Mouse (Mus musculus) midbrain, embryonic 12.5 days (tissue): Measurements from ENCODE around the gene Tmem104. TPM values are rescaled to one million over a fixed set of nuclear protein-coding genes. Genes with fewer than 3 reads are reported as not detected.

ENCODE experiments used
- ATAC-seq: fragments of 200-750 bp; cut with Nextera tagmentation; 2 replicates; pipeline ENCODE4 v1.8.0; 2017; ENCODE audit warnings: low read depth, moderate TSS enrichment, moderate library complexity; ENCODE audit not compliant: low FRiP score
- H3K27ac ChIP-seq: fragments of 300-500 bp; sonication (generic); replicated peaks from 2 replicates; pipeline ENCODE4 v1.5.1; 2016; ENCODE audit warnings: mild to moderate bottlenecking
- H3K27me3 ChIP-seq: fragments of 300-500 bp; sonication (generic); 2 replicates; pipeline ENCODE4 v1.6.1; 2016; ENCODE audit warnings: mild to moderate bottlenecking
- H3K36me3 ChIP-seq: fragments of 300-500 bp; sonication (generic); 2 replicates; pipeline ENCODE4 v1.6.1; 2016
- H3K4me1 ChIP-seq: fragments of 300-500 bp; sonication (generic); 2 replicates; pipeline ENCODE4 v1.6.1; 2016
- H3K4me2 ChIP-seq: fragments of 300-500 bp; sonication (generic); replicated peaks from 2 replicates; pipeline ENCODE4 v1.6.1; 2016; ENCODE audit warnings: mild to moderate bottlenecking, moderate library complexity
- H3K4me3 ChIP-seq: fragments of 300-500 bp; sonication (generic); 2 replicates; pipeline ENCODE4 v1.5.1; 2016; ENCODE audit warnings: mild to moderate bottlenecking
- H3K9ac ChIP-seq: fragments of 300-500 bp; sonication (generic); replicated peaks from 2 replicates; pipeline ENCODE4 v1.6.1; 2016; ENCODE audit warnings: mild to moderate bottlenecking, moderate library complexity
- H3K9me3 ChIP-seq: fragments of 300-500 bp; sonication (generic); 2 replicates; pipeline ENCODE4 v1.6.1; 2016; ENCODE audit warnings: mild to moderate bottlenecking
- WGBS: fragments of 180-500 bp; shearing (Covaris S2); methylation state at CpG from one replicate; pipeline ENCODE4 v1.1.7; 2016; 5-methylcytosine and 5-hydroxymethylcytosine counted together
- polyA plus RNA-seq: library from polyadenylated mRNA; unstranded; fragments of >200 nt; fragmentation: Nextera tagmentation; extraction: Ambion mirVana; gene quantifications from 2 replicates; pipeline ENCODE4 v1.2.1, GENCODE M21; 2016

Tmem104 gene
- polyA plus RNA-seq, 1 experiment from 2014 or later: 9.2 TPM

GRCm38 (mm10) chr11:115160016-115160797 lies 27.1 kb upstream of the Tmem104 start:
- no peak for ATAC-seq
- Histone ChIP-seq H3K4me2 (no peak overlapping the region), H3K4me1 (peaks cover 36% of the 10 kb centered on the region), H3K36me3 (no peaks in the 10 kb centered on the region), H3K9me3 (0 out of 2 replicates have a peak, but pooled peaks cover 2% of the 10 kb centered on the region), H3K27me3 (peaks cover 87% of the 10 kb centered on the region), H3K4me3 (no peak overlapping the region), H3K27ac (no peak overlapping the region), H3K9ac (no peak overlapping the region)
- WGBS: 50% methylated on average over 11 of the region's 11 CpGs

DNA sequence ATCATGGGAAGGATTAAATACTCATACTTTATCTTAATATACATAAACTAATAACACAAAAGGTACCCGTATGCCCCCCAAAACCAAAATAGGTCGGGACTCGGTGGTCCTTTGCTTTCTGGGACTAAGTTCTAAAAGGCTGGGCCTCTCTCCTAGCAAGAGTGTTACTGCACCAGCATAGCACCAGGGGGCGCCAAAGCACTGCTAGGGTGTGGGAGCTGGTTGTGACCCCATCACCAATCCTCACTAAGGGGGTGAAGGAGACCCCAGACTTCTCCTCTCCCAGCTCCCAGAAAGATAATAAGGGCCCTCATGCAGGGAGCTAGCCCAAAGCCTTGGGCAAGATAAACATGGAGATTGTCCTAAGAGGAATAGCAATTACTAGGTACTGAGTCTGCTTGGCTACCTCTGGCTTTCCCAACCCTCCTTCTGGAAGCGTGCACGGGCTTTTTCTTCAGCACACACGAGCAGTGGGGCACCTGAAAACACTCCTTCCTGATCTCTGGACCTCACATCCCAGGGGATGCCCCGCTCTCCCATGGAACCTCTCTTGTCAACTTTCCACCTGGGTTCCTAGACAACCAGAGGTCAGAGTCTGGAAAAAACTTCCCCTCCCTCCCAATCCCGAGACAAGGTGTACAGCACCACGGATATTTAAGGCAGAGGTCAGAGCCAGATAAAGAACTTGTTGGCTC lies 26.3 kb upstream of the Tmem104 start:
- no peak overlapping the region for H3K4me3 ChIP-seq
- no peak for ATAC-seq
- 31% methylated on average over 10 of the region's 10 CpGs for WGBS
- peaks cover 88% of the 10 kb centered on the region for H3K27me3 ChIP-seq
- H3K36me3 ChIP-seq: no peaks in the 10 kb centered on the region
- no peak overlapping the region for H3K4me2 ChIP-seq
- no peak overlapping the region for H3K27ac ChIP-seq
- H3K4me1 ChIP-seq: peaks cover 41% of the 10 kb centered on the region
- 0 out of 2 replicates have a peak, but pooled peaks cover 2% of the 10 kb centered on the region for H3K9me3 ChIP-seq
- no peak overlapping the region for H3K9ac ChIP-seq

DNA sequence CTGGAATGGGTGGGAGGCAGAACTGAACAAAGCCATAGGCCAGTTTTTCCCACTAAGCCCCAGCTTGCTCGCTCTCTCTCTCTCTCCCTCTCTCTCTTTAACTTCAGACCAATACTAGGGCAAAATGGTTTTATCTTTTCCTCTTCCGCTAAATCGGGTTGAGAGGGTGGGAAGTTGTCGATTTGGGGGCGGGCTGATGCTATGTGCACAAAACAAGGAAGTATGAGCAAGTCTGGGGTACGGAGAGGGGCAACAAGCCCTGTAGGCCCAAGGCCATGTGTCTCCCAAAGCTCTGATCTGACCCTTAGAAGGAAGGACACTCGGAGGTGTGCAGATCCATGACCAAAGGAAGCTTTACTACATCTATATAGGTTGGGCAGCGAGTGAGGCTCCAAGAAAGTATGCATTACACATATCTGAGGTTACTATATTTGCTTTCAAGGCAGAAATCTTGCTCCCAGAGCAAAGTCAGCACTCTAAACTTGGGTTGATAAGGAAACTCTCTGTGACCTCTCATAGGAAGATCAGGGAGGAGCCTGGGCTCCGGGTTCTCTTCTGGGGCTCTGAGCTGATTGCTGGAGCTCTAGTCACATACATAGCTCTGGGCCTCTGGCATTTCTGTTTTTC lies 25.6 kb upstream of the Tmem104 start:
- ATAC-seq: no peak
- 65% methylated on average over 9 of the region's 9 CpGs for WGBS

GRCm38 (mm10) chr11:115162205-115162601 lies 25.1 kb upstream of the Tmem104 start:
- Histone ChIP-seq H3K4me1 (peaks cover 41% of the 10 kb centered on the region), H3K27me3 (peaks cover 79% of the 10 kb centered on the region)

More for the DNA sequence above, 25.6 kb upstream of the Tmem104 start:
- Histone ChIP-seq H3K4me3 (no peak overlapping the region), H3K36me3 (no peaks in the 10 kb centered on the region), H3K9me3 (0 out of 2 replicates have a peak, but pooled peaks cover 2% of the 10 kb centered on the region), H3K9ac (no peak overlapping the region), H3K4me2 (no peak overlapping the region), H3K27ac (no peak overlapping the region), H3K27me3 (peaks cover 84% of the 10 kb centered on the region), H3K4me1 (peaks cover 41% of the 10 kb centered on the region)

GRCm38 (mm10) chr11:115162832-115163480 lies 24.3 kb upstream of the Tmem104 start, which contains the start of gene Slc9a3r1:
TSS of gene Slc9a3r1 (plus strand) at chr11:115163341.
- Histone ChIP-seq H3K4me2 (peak within 1 kb of the TSS; percentile 91), H3K9ac (peak within 1 kb of the TSS; percentile 56), H3K27ac (no peak within 1 kb of the TSS), H3K27me3 (peaks cover 74% of the 10 kb centered on the region), H3K4me3 (peak within 1 kb of the TSS; percentile 61), H3K9me3 (0 out of 2 replicates have a peak, but pooled peaks cover 2% of the 10 kb centered on the region), H3K36me3 (no peaks in the 10 kb centered on the region), H3K4me1 (peaks cover 39% of the 10 kb centered on the region)
- under 1% methylated on average over 47 of the region's 47 CpGs for WGBS
- peak; percentile 94 for ATAC-seq

More at GRCm38 (mm10) chr11:115162205-115162601, 25.1 kb upstream of the Tmem104 start:
- no peak for ATAC-seq
- Histone ChIP-seq H3K27ac (no peak overlapping the region), H3K9me3 (0 out of 2 replicates have a peak, but pooled peaks cover 2% of the 10 kb centered on the region), H3K9ac (0 out of 2 replicates have a peak overlapping the region, but pooled peaks have one; percentile 3), H3K36me3 (no peaks in the 10 kb centered on the region), H3K4me2 (peak overlapping the region; percentile 91), H3K4me3 (peak overlapping the region; percentile 61)
- WGBS: 21% methylated on average over 9 of the region's 9 CpGs

GRCm38 (mm10) chr11:115163568-115164150 lies 23.6 kb upstream of the Tmem104 start:
- H3K9ac ChIP-seq: peak overlapping the region; percentile 56
- H3K27ac ChIP-seq: no peak overlapping the region
- H3K36me3 ChIP-seq: no peaks in the 10 kb centered on the region
- ATAC-seq: peak; percentile 39
- 0% methylated on average over 47 of the region's 47 CpGs for WGBS
- H3K27me3 ChIP-seq: peaks cover 67% of the 10 kb centered on the region
- H3K4me1 ChIP-seq: peaks cover 32% of the 10 kb centered on the region
- peak overlapping the region; percentile 61 for H3K4me3 ChIP-seq
- H3K4me2 ChIP-seq: peak overlapping the region; percentile 91
- H3K9me3 ChIP-seq: 0 out of 2 replicates have a peak, but pooled peaks cover 2% of the 10 kb centered on the region

DNA sequence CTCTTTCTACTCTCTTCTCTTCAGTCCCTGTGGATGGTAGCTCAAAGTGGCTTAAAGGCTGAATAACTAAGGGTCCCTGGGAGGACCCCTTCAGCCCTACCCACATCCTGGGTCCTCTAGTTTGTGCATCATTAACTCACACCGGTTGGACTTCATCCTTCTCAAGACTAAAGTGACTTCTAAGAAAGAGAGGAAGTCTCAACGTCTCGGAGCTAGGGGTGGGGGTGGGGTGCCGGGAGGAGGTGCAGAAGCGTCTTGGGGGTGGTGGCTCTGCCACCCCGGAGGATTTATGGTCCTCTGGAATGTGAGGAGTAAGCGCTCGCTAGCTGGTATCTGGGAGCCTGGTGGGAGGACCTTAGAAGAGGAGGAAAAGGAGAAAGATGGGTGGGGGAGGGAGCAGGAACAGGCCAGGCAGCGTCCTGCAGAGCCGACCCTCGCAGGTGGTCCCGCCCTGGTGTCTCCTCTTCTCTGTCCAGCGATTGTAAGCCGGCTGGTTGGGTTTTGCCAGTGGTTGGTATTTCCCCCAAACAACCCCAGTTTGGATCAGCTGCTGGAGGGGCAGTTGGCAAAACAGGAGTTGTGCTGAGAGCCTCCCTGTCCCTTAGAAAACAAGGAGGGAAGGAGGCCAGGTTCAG lies 22.8 kb upstream of the Tmem104 start:
- peaks cover 32% of the 10 kb centered on the region for H3K4me1 ChIP-seq

GRCm38 (mm10) chr11:115164976-115165374 lies 22.3 kb upstream of the Tmem104 start:
- under 1% methylated on average over 9 of the region's 9 CpGs for WGBS
- no peak overlapping the region for H3K27ac ChIP-seq

More for the DNA sequence above, 22.8 kb upstream of the Tmem104 start:
- Histone ChIP-seq H3K4me3 (peak overlapping the region; percentile 61), H3K9me3 (no peaks in the 10 kb centered on the region), H3K9ac (peak overlapping the region; percentile 56), H3K27ac (no peak overlapping the region), H3K36me3 (no peaks in the 10 kb centered on the region), H3K27me3 (peaks cover 65% of the 10 kb centered on the region), H3K4me2 (peak overlapping the region; percentile 91)
- no peak for ATAC-seq
- WGBS: 0% methylated on average over 14 of the region's 14 CpGs

DNA sequence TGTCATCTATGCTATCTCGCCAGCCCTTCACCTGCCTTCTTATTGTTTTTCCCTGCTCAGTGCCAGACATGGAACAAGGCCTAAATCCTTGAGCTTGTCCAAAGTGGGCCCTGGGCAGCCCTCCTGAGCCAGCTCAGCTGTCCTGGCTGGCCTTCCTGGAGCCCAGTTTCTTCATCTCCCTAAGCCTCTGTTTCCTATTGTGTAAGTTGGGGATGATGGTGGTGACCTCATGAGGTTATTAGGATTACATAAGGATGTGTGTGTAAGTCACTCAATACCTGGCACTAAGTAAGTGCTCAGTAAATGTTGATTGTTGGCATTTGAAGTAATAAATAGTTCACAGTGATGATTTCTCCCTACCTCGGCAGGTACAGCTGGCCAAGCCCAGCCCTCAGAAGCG lies 20.5 kb upstream of the Tmem104 start:
- H3K4me2 ChIP-seq: no peak overlapping the region
- H3K27ac ChIP-seq: no peak overlapping the region
- H3K9ac ChIP-seq: no peak overlapping the region
- ATAC-seq: no peak
- 90% methylated on average over 3 of the region's 3 CpGs for WGBS
- H3K36me3 ChIP-seq: no peaks in the 10 kb centered on the region
- H3K4me1 ChIP-seq: peaks cover 34% of the 10 kb centered on the region
- no peak overlapping the region for H3K4me3 ChIP-seq
- H3K9me3 ChIP-seq: no peaks in the 10 kb centered on the region
- H3K27me3 ChIP-seq: peaks cover 51% of the 10 kb centered on the region

More at GRCm38 (mm10) chr11:115164976-115165374, 22.3 kb upstream of the Tmem104 start:
- H3K4me3 ChIP-seq: peak overlapping the region; percentile 61
- H3K36me3 ChIP-seq: no peaks in the 10 kb centered on the region
- no peak for ATAC-seq
- peaks cover 32% of the 10 kb centered on the region for H3K4me1 ChIP-seq
- H3K9ac ChIP-seq: peak overlapping the region; percentile 56; the same call in 1 of the 2 replicates
- peak overlapping the region; percentile 91 for H3K4me2 ChIP-seq
- H3K9me3 ChIP-seq: no peaks in the 10 kb centered on the region
- H3K27me3 ChIP-seq: peaks cover 62% of the 10 kb centered on the region

DNA sequence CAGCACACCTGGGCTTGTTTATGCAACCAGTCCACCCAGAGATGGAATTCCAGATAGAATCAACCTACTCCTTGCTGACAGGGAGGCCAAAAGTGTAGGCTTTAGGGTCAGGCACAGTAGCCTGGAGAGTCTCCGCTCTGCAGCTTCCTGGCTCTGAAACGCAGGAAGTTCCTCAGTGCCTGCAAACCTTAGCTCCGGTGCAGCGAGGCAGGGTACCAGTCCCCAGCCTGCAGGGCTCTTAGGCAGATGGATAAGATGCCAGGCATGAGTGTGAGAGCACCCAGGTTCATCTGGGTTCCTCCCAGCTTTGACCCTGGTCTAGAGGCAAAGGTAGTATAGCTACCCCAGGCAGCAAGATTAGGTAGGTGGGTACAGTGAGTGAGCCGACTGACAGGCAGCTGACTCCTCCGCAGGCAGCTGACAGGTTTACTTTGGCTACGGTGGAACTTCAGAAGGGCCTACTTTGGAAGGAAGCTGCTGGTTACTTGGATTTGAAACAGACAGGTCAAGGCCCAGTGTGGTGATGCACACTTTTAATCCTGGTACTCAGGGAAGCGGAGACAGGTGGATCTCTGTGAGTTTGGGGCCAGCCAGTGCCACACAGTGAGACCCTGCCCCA lies 19.5 kb upstream of the Tmem104 start:
- H3K9me3 ChIP-seq: no peaks in the 10 kb centered on the region
- no peak overlapping the region for H3K27ac ChIP-seq
- no peak for ATAC-seq
- no peak overlapping the region for H3K9ac ChIP-seq
- peaks cover 51% of the 10 kb centered on the region for H3K27me3 ChIP-seq
- H3K4me3 ChIP-seq: no peak overlapping the region
- H3K4me1 ChIP-seq: peaks cover 37% of the 10 kb centered on the region
- no peaks in the 10 kb centered on the region for H3K36me3 ChIP-seq
- 87% methylated on average over 8 of the region's 8 CpGs for WGBS
- H3K4me2 ChIP-seq: no peak overlapping the region
